Mouse (Mus musculus) left cerebral cortex, postnatal 36 days (tissue): Measurements from ENCODE around the gene Lcorl. TPM values are rescaled to one million over a fixed set of nuclear protein-coding genes. Genes with fewer than 3 reads are reported as not detected.
"Not testable (repeated sequence)": the region's sequence is repeated elsewhere in the genome, so short reads cannot be mapped to it uniquely, and the experiment has no call there.

ENCODE experiments used
- DNase-seq, 2 experiments: peaks; one replicate each; pipeline ENCODE4 v3.0.0; 2021 to 2022; ENCODE audit warnings: low spot score in 2 of 2, mixed read lengths in 1 of 2
- intact Hi-C: fragments of 180-260 bp; cut with DNase I; formaldehyde crosslinking; loops from one replicate; pipeline ENCODE4 v1.15.1; 2025
- total RNA-seq, 2 experiments: library from RNA; stranded (reverse); gene quantifications; 2 replicates each; pipeline ENCODE4 v1.2.3; 2021

Lcorl gene
- total RNA-seq, 2 experiments from 2014 or later: 26.0 to 31.8 TPM

DNA sequence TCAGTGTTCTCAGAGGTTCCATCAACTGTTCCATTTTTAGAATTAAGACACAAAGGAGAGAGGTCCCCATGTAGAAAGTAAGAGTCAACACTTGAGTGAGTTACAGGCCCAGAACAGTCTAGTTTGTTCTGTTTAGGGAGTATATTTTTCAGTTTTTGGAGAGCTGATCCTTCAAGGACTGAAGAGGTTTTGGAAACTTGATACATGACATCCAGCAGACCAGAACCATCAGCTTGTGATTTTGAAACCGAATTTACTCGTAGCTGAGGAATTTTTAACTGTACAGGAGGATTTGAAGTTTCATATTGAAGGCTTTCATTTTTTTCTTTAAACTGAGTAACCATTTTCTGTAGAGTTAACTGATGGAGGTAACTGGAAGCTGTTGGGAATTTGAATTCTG lies 123.7 kb downstream of the Lcorl start:
- intact Hi-C loops: no loop called here
- no peak for DNase-seq

DNA sequence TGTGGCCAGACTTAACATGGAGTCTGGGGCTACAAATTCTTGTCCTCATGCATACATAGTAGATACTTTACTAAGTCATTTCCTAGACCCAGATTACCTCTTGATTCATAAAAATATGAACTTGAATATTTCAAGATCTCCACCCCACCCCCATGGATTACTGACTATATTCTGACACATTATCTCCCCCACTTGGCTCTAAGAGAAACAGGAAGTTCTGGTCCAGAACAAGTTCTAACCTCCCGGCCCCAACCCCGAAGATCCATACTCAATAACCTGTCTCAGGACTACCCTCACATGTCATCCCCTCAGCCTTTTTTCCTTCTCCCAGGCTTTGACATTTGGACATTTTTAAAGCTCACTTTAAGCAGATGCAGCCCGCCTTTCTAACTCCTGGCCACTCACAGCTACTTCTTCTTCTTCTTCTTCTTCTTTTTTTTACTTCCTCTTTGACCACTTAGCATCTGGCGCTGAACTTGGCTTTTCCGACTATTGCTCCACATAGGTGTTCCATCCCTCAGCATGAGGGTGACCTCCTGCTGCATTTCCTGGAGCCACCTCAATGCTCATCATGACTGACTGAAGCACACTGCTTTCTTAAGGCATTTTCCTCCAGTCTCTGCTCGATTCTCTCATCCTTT lies 138.4 kb downstream of the Lcorl start:
- intact Hi-C loops: no loop called here
- no peak for DNase-seq

DNA sequence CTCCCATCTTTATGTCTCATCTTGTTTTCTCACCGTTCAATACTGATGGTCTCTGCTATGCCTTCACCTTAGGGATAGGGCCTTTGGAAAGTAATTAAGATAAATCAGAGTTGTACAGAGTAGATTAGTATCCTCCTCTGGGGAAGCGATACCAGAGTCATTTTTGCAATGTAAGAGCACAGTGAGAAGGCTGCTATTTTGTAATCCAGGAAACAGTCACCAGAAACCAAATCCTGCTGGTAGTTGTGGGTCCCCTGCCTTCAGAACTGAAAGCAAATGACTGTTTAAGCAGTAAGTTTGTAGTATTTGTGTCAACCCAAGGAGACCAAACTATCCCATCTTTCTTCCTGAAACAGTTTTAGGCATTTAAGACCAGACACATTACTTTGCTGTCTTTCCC lies 147.8 kb downstream of the Lcorl start:
- no peak for DNase-seq
- intact Hi-C loops: no loop called here

DNA sequence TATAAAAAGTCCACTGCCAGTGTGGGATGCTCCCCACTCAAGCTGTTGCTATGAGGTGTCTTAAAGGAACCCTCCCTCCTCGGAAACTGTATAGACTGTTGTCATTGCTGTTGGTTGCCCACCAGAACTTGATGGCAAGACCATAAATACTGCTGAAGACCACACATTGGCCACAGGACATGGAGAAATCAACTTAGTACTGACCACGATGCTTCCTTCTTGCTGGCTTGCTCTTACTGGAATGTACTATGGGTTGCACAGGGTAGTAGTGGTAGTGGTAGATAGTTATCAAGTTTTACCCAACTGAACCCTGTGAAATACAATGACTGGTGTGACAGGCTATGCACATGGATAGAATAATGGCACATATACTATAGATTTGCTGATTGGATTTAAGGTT lies 150.6 kb downstream of the Lcorl start:
- intact Hi-C loops: no loop called here
- DNase-seq: no peak

DNA sequence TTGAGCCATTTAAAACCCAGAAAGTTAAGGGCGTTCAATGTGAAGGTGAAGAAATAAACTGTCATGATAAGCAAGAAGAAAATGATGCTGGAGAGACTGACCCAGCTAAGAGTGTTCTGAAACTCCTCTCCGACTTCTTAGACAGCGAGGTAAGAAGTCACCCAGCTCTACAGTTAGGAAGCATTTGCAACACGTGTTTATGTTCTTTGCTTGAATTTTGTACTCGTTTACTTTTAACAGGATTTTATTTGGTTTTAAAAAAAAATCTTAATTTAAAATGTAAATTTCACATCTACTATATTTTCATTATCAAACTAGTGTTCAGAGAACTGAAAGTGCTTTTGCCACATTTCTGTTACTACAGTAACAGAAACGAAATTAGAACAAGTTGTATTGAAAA lies 165.7 kb downstream of the Lcorl start:
- no peak for DNase-seq

DNA sequence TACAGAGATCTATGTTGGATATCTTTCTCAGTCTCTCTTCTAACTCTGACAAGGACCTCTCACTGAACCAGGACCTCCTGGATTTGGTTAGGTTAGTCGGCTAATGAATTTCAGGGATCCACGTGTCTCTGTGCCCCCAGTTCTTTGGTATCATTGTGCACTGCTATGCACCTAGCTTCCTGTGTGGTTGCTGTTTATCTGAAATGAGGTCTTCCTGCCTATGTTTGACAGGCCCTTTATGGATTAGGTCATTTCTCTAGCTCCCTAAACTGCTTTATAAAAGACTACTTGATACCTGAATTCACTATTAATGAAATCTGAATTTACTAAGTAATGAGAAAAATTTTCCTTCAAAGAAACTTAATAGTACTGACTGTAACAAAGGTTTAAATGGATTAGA lies 166.6 kb downstream of the Lcorl start:
- intact Hi-C loops: no loop called here
- no peak for DNase-seq

More for the DNA sequence above, 165.7 kb downstream of the Lcorl start:
- intact Hi-C loops: no loop called here

DNA sequence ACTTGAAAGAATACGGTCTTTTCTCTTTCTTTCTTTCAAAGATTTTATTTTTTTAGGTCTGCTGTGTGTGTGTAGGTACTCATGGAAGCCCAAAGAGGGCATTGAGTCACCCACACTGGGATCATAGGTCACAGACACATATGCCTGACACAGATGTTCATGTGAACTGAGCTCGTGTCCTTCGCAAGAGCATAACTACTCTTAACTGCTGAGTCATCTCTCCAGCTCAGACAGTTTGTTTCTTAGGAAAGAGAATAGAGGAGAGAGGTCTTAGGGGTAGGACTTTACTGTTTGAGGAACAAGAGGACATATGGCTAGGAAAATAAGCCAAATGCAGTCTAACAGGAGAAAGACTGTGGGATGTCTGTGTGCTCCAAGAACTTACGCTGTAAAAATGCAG lies 168.3 kb downstream of the Lcorl start:
- intact Hi-C loops: no loop called here
- no peak for DNase-seq

DNA sequence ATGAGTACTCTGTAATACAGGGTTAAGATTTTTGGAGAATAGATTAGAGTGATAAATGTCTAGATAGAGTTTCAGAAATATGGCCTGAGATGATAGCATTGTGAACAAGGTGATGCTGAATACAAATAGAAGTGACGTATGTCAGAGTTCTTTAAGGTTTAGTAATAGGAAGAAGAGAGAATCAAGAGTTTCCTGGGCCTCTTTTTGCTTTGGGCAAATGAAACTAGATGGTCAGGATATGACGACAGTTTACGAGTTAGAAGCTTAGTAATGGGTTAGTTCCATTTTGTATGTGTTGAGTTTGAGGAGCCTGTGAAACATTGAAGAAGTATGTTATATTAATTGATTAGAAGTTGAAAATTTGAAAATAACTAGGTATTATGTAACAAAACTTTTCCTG lies 171.2 kb downstream of the Lcorl start:
- intact Hi-C loops: no loop called here
- DNase-seq: no peak

DNA sequence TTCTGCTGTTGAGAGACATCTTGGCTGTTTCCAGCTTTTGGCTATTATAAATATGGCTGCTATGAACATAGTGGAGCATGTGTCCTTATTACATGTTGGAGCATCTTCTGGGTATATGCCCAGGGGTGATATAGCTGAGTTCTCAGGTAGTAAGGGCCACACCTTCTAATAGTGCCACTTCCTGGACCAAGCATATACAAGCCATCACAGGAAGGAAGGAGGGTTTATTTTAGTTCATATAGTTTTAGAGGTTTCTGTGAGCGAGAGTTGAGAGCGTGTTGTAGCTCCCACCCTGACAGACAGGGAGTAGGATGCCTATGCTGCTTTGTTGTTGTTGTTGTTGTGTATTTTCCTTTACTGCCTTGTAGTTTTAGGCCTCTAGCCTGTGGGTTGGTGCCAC lies 172.2 kb downstream of the Lcorl start:
- DNase-seq: no peak
- intact Hi-C loops: no loop called here

DNA sequence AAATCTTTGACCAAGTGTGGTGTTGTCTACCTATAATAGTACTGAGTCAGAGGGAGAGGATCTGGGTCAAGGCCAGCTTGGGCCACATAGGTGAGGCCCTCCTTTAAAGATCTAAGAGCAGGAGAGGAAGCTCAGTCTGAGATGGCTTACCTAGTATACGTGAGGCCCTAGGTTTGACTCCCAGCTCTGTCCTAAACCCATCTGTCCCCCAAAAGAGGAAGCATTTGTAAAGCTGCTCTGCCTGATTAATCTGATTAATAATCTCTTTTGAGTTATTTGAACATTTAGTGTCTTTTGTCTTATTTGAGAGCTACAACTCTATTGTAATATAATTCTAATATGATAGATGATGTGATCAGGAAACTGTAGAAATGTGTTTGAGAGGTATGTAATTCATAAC lies 174.0 kb downstream of the Lcorl start:
- DNase-seq: no peak
- intact Hi-C loops: no loop called here

DNA sequence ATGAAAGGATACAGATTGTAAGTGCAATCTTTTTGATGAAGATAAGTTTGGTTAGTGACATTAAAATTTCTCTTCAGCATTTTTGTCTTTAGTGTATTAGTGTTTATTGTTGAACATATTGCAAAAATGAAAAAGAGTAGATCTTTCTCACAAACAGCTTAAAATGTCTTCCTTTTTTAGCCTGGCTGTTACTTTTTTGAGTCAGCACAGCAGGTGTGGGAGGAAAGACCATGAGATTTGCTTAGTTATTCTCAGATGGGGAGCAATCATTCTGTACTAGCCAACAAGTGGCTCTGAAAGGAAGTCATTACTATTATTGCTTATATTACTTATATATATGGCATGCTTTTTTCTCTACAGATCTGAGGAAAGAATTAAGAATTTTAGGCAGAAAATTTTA lies 177.5 kb downstream of the Lcorl start:
- intact Hi-C loops: loop anchor here (10.0 kb wide), 1 partner anchor 665 kb away; no protein-coding TSS in a partner anchor
- no peak for DNase-seq

DNA sequence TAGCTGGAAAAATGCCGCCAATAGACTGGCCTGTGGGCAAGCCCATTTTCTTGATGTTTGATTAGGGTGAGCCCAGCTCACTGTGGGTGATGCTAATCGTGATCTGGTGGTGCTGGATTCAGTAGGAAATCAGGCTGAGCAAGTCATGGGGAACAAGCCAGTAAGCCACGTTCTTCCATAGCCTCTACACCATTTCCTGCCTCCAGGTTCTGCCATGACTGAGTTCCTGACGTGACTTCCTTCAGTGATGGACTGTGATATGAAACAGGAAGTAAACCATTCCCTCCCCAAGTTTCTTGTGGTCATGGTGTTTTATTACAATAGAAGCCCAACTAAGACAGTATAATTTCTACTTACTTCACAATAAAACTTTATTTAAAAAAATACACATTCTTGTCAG lies 179.8 kb downstream of the Lcorl start:
- no peak for DNase-seq
- intact Hi-C loops: loop anchor here (10.0 kb wide), 1 partner anchor 667 kb away; no protein-coding TSS in a partner anchor

DNA sequence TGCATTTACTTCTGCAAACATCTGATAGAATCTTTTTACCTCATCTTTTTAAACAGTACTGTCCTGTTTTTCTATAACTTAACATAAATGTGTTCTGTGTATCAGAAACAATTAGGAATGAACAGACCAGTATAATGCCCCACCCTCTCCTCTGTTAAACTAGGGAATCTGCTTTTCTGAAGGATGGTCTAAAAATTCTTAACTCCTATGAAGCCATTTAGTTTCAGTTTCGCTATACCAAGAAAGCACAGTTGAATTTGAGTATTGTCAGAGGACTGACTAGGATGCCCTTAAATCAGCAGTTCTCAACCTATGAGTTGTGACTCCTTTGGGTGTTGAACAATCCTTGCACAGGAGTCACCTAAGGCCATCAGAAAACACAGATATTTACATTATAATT lies 182.4 kb downstream of the Lcorl start:
- intact Hi-C loops: loop anchor here (10.0 kb wide), 1 partner anchor 670 kb away; no protein-coding TSS in a partner anchor
- no peak for DNase-seq

DNA sequence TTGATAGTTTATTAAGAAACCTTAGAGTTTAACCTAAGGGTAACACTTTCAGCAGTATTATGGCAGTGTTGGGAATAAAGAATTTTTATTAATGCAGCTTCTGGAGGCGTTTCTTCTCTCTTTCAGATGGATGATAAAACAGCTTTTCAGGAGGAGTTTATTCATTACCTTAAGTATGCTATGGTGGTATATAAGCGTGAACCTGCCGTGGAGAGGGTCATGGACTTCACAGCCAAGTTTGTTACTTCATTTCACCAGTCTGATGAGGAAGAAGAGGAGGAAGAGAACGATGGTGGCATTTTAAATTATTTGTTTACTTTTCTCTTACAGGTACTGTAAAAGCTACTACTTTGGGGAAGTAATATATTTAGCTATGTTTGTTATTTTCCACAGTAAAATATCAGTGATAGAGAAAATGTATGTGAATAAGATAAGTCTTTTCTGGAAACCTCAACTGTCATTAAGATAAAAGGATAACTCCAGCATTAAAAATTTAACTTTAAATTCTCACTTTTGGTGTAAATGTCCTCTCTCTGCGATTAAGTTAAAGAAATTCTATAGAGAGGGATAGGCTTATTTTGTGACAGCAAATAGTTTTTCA lies 186.4 kb downstream of the Lcorl start:
- no peak for DNase-seq
- intact Hi-C loops: loop anchor here (10.0 kb wide), 1 partner anchor 674 kb away; no protein-coding TSS in a partner anchor

DNA sequence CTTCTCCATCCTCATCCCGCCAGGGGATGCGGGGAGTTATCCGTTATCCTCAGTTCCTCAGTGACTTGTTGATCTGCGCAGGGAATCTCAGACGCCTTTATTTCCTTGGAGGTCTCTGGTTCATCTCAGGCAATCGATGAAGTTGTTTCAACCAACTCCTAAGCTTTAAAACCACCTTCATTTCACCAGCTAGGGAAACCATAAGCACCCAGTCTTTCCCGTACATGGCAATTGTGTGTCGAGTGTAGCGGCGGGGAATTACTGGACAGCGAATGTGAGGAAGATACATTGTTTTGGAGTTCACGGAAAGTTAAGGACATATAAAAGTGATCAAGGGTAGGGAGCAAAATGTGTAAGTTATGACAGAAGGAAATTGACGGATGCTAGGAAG lies 187.1 kb downstream of the Lcorl start:
- no peak for DNase-seq
- intact Hi-C loops: loop anchor here (10.0 kb wide), 1 partner anchor 675 kb away; no protein-coding TSS in a partner anchor

DNA sequence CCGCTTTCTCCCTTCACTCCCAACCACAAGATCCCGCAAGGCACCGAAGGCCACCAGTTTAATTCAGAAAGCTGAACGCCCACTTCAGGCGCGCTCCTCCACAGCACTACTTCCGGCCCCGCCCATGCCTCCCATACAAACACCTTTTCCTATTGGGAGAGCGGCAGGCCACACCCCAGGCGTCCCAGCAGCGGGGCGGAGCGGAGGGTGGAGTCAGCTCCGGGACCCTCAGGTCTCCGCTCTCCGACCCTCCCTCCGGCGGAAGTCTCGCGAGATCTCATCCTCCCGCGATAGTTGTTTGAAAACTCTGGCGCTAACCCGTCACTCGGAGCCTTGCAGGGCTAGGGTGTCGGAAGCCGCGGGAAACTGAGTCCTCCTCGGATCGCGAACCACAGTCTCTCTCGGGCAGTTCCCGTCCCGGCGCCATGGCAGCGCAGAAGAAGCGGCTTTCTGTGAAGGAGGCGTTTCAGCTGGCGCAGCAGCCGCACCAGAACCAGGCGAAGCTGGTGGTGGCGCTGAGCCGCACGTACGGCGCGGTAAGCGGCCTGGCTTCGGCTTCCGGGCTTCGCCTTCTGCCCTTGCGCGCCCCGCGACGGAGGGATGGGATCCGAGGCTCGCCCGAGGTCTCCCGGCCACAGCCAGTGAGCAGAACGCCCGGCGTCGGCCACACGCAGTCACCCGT lies 187.7 kb downstream of the Lcorl start, which contains the start of gene Ncapg:
TSS of gene Ncapg (plus strand) at position 322 of the 682 bp plus-strand sequence.
- intact Hi-C loops: loop anchor here (2.0 to 10.0 kb wide), 2 partner anchors 135 to 675 kb away; no protein-coding TSS in a partner anchor
- peak; percentile 97 to 98 for DNase-seq

DNA sequence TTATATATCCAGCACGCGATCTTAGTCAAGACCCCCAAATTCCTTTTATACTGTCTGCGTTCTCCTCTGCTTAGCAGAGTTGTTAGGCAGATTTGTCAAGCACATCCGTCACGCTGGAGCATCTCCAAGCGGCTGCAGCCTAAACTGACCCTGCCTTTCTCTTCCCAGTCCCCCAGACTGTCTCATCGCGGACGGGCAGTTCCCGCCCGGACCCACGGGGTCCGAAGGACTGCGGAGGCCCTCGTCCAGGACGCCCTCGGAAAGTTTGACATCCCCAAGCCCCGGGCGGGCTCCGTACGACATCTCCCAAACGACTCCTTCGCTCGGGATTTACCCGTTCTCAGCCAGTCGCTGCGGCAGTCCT lies 188.2 kb downstream of the Lcorl start:
- no peak for DNase-seq
- intact Hi-C loops: loop anchor here (2.0 kb wide), 1 partner anchor 134 kb away; no protein-coding TSS in a partner anchor

DNA sequence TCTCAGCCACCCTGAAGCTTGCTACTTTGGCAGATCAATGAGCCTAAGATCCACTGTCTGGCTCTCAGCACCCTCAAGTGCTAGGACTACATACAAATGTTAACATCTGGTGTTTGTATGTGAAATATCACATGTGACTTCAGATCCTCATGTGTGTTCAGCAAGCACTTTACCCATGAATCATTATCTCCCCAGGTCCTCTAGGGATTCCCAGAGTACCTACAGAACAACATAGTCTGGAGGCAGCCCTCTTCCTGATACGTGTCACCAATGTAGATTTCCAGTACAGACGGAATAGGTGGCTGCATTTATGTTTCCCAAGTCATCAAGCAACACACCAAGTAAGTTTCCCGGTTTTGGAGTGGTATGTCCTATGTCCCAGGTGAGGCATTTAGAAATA lies 188.6 kb downstream of the Lcorl start:
- peak; percentile 4 to 5 for DNase-seq
- intact Hi-C loops: loop anchor here (1.0 to 2.0 kb wide), 2 partner anchors 134 to 195 kb away; no protein-coding TSS in a partner anchor

DNA sequence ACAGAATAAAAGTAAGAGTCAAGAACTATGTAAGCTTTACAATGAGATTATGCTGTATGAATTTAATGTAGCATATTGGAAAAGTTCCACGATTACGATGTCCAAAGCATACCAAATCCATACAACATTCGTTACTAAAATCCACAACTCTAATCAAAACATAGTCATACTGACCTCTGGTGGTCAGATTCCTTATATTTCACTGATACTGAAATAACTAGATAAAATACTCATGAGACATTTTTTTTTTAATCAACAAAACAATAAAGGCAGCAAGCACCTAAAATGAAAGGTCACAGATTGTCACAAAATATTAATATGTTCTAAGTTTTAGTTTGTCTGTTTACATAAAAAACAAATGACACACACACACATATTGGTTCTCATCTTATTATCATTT lies 189.1 kb downstream of the Lcorl start:
- intact Hi-C loops: loop anchor here (1.0 to 2.0 kb wide), 2 partner anchors 134 to 194 kb away; no protein-coding TSS in a partner anchor
- DNase-seq: no peak

DNA sequence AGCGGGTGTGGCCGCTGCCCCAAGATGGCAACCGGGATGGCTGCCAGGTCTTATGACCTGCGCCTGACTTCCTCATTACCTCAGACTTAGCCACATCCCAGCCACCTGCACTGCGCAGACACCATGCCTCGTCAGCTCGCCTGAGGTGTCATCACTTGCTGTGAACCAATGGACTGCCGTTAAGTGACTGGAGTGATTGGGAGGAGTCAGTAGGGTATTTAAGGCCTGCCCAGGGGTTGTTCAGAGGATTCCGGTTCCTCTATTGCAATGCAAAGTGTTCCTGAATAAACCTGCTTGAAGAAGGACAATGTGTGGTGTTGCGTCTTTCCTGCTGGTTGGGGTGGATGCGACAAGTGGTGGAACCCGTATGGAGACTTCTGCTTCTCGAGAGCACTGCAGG lies 199.0 kb downstream of the Lcorl start:
- intact Hi-C loops, DNase-seq: not testable (repeated sequence)
